Mouse (Mus musculus) forebrain, embryonic 12.5 days (tissue): ENCODE results near the gene Msi2. TPM values are rescaled to one million over a fixed set of nuclear protein-coding genes. Genes with fewer than 3 reads are reported as not detected.

Experiments
- ATAC-seq: fragments of 200-750 bp; cut with Nextera tagmentation; 2 replicates; pipeline ENCODE4 v1.8.0; 2017; ENCODE audit warnings: moderate TSS enrichment; ENCODE audit not compliant: low FRiP score
- H3K27ac ChIP-seq: fragments of 300-500 bp; sonication (generic); 2 replicates; pipeline ENCODE4 v1.5.1; 2016; ENCODE audit warnings: mild to moderate bottlenecking
- H3K27me3 ChIP-seq: fragments of 300-500 bp; sonication (generic); 2 replicates; pipeline ENCODE4 v1.6.1; 2016; ENCODE audit warnings: mild to moderate bottlenecking
- H3K36me3 ChIP-seq: fragments of 300-500 bp; sonication (generic); replicated peaks from 2 replicates; pipeline ENCODE4 v1.6.1; 2016; ENCODE audit warnings: mild to moderate bottlenecking
- H3K4me1 ChIP-seq: fragments of 300-500 bp; sonication (generic); 2 replicates; pipeline ENCODE4 v1.6.1; 2016
- H3K4me2 ChIP-seq: fragments of 300-500 bp; sonication (generic); 2 replicates; pipeline ENCODE4 v1.6.1; 2016; ENCODE audit warnings: mild to moderate bottlenecking, moderate library complexity
- H3K4me3 ChIP-seq: fragments of 300-500 bp; sonication (generic); replicated peaks from 2 replicates; pipeline ENCODE4 v1.5.1; 2016; ENCODE audit warnings: mild to moderate bottlenecking
- H3K9ac ChIP-seq: fragments of 300-500 bp; sonication (generic); 2 replicates; pipeline ENCODE4 v1.6.1; 2016; ENCODE audit warnings: mild to moderate bottlenecking
- H3K9me3 ChIP-seq: fragments of 300-500 bp; sonication (generic); 2 replicates; pipeline ENCODE4 v1.6.1; 2016
- WGBS: fragments of 180-500 bp; shearing (Covaris S2); methylation state at CpG from one replicate; pipeline ENCODE4 v1.1.7; 2016; 5-methylcytosine and 5-hydroxymethylcytosine counted together
- polyA plus RNA-seq: library from polyadenylated mRNA; unstranded; fragments of >200 nt; fragmentation: Nextera tagmentation; extraction: Ambion mirVana; gene quantifications from 2 replicates; pipeline ENCODE4 v1.2.1, GENCODE M21; 2016

Msi2 gene
- polyA plus RNA-seq, 1 experiment from 2014 or later: 35.8 TPM

DNA sequence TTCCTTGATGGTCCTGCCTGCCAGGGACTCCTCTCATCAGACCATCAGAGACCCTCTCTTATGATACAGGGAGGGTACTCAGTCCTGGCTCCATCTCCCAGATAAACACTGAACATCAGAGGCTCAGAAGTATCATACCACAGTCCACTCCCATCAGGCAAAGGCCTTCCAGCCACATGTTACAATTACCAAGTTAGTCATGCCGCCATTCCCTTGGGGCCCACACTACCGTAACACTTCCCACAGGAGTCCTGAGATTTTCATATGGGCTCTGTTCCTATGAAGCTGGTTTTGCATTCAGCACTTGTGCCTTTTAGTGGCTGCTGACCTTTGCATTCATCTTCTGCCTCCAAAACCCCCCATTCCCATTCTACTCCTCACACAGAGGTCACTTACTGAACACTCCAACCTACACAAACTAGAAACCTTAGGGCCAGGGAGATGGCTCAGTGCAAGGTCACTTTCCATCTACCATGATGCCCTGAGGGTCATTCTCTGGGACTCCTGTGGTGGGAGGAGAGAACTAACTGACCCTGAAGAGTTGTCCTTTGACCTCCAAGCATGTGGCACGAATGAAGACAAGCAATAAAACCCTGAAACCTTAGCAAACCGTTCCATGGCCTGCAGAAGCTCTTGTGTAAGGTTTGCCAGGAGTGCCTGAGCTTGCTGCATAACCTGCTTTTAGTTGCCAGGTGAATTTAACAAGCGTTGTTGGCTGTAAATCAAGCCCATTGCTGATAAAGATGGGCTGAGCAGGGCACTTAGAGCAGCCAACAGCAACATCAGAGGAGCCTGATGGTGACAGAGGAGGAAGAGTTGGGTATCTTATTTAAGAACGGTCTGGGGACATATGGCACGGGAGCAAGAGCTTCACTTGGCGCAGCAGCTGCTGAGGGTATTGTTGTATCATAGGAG, 323.0 kb downstream of the Msi2 start:
- Histone ChIP-seq H3K36me3 (peaks cover 18% of the 10 kb centered on the region), H3K9ac (no peak overlapping the region), H3K9me3 (no peaks in the 10 kb centered on the region), H3K4me3 (no peak overlapping the region), H3K4me2 (no peak overlapping the region), H3K27me3 (no peaks in the 10 kb centered on the region), H3K4me1 (peaks cover 62% of the 10 kb centered on the region), H3K27ac (peak overlapping the region; percentile 73)
- no peak for ATAC-seq
- 71% methylated on average over 8 of the region's 8 CpGs for WGBS

GRCm38 (mm10) chr11:88394341-88395075, 323.8 kb downstream of the Msi2 start:
- Histone ChIP-seq H3K27ac (peak overlapping the region; percentile 73), H3K4me1 (peaks cover 61% of the 10 kb centered on the region), H3K9me3 (no peaks in the 10 kb centered on the region), H3K4me2 (no peak overlapping the region), H3K4me3 (no peak overlapping the region), H3K27me3 (no peaks in the 10 kb centered on the region), H3K9ac (no peak overlapping the region), H3K36me3 (peaks cover 15% of the 10 kb centered on the region)
- 66% methylated on average over 19 of the region's 19 CpGs for WGBS
- ATAC-seq: peak; percentile 50; the same call in 1 of the 2 replicates

- WGBS: 94% methylated on average over 10 of the region's 10 CpGs
- ATAC-seq: no peak
- Histone ChIP-seq H3K9me3 (no peaks in the 10 kb centered on the region), H3K4me1 (peaks cover 56% of the 10 kb centered on the region), H3K27me3 (no peaks in the 10 kb centered on the region), H3K27ac (peak overlapping the region; percentile 25; the same call in 1 of the 2 replicates), H3K4me3 (no peak overlapping the region), H3K36me3 (peaks cover 15% of the 10 kb centered on the region), H3K4me2 (no peak overlapping the region), H3K9ac (no peak overlapping the region)
These were observed 325.6 kb downstream of the Msi2 start for GRCm38 (mm10) chr11:88392715-88393114.

- peaks cover 55% of the 10 kb centered on the region for H3K4me1 ChIP-seq
- no peak overlapping the region for H3K9ac ChIP-seq
- H3K9me3 ChIP-seq: no peaks in the 10 kb centered on the region
- peaks cover 15% of the 10 kb centered on the region for H3K36me3 ChIP-seq
- H3K4me2 ChIP-seq: no peak overlapping the region
- 76% methylated on average over 8 of the region's 8 CpGs for WGBS
- no peak for ATAC-seq
- H3K27me3 ChIP-seq: no peaks in the 10 kb centered on the region
- H3K4me3 ChIP-seq: no peak overlapping the region
- 0 out of 2 replicates have a peak overlapping the region, but pooled peaks have one; percentile 54 for H3K27ac ChIP-seq
These were observed 327.0 kb downstream of the Msi2 start for GRCm38 (mm10) chr11:88391181-88391814.

DNA sequence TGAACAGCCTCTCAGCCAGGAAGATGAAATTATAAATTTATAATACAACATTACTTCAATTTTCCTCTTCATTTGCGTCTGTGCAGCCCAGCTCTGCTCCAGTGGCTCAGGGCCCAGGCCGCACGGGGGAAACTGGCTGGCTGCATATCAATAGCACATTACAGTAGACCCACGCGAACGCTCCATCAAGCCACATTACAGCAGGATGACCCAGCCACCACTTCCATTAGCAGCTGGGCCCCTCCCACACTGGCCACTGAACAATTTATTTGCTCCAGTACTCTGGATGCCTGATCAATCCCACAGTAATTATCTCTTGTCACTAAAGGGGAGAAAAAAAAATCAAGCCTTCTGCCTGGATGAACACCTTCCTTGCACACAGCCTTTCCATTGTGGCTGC, 328.8 kb downstream of the Msi2 start:
- Histone ChIP-seq H3K9ac (no peak overlapping the region), H3K4me1 (peaks cover 38% of the 10 kb centered on the region), H3K4me2 (no peak overlapping the region), H3K9me3 (no peaks in the 10 kb centered on the region), H3K27me3 (no peaks in the 10 kb centered on the region), H3K4me3 (no peak overlapping the region), H3K27ac (peak overlapping the region; percentile 46; the same call in 1 of the 2 replicates), H3K36me3 (peaks cover 29% of the 10 kb centered on the region)
- ATAC-seq: peak; percentile 66
- 53% methylated on average over 6 of the region's 6 CpGs for WGBS

DNA sequence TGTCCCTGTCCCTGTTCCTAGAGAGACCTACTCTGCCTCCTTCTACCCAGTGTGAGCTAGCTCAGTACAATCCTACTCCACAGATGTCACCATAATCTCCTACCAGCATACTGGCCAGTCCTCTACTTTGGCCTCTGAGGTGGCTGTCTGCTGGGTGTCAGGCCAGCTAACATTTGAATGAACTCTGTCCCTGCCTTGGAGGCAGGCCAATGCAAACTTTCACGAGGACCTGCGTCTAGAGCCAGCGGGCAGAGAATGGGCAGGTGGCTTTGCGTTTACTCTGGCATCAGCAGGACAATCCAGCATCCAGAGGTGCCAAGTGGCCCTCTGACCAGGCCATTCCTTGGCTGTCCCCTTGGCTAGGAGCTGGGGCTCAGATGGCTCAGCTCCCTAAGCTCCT, 331.4 kb downstream of the Msi2 start:
- Histone ChIP-seq H3K4me1 (peaks cover 23% of the 10 kb centered on the region), H3K27ac (no peak overlapping the region), H3K9me3 (no peaks in the 10 kb centered on the region), H3K36me3 (peaks cover 19% of the 10 kb centered on the region), H3K4me2 (no peak overlapping the region), H3K27me3 (no peaks in the 10 kb centered on the region), H3K4me3 (no peak overlapping the region), H3K9ac (no peak overlapping the region)
- ATAC-seq: no peak
- 98% methylated on average over 4 of the region's 4 CpGs for WGBS

- Histone ChIP-seq H3K36me3 (peaks cover 23% of the 10 kb centered on the region), H3K4me3 (no peak overlapping the region), H3K4me2 (no peak overlapping the region), H3K4me1 (peaks cover 41% of the 10 kb centered on the region), H3K27me3 (no peaks in the 10 kb centered on the region), H3K27ac (peak overlapping the region; percentile 46; the same call in 1 of the 2 replicates), H3K9ac (no peak overlapping the region), H3K9me3 (no peaks in the 10 kb centered on the region)
- ATAC-seq: no peak
- WGBS: 87% methylated on average over 9 of the region's 9 CpGs
These were observed 335.9 kb downstream of the Msi2 start for GRCm38 (mm10) chr11:88382449-88382848.

DNA sequence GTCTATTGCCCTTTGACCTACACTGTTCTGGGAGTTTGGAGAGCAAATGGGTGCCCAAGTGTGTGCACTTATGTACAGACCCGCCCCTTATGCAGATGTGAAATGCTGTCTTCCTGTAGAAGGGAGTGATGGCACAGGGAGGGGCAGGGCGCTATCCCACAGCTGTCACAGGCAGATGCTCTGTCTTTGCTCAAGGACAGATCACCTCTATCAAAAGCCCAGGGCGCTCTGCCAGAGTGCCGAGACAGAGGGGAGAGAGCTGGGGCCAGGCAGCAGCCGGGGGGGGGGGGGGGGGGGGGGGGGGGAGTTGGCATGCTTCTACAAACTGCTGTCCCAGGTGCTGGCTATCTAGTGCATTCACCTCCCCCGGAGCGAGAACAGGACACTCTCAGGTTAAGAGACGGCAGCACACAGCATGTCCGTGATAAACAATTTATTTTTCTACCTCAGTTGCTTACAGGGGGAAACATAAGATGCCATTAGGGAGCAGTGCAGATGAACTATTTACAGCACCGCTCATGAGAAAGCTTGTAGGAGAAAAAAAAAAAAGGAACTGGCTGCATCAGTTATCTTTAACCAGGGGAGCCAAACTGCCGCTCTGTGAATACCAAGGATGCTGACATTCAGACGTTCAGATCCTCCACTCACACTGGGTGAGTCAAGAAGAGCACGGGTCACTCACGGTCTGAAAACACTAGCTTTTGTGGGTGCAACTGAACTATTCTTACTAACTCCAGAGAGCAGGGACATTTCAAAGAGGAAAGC, 337.0 kb downstream of the Msi2 start:
- Histone ChIP-seq H3K36me3 (peaks cover 31% of the 10 kb centered on the region), H3K4me1 (peaks cover 47% of the 10 kb centered on the region), H3K4me3 (no peak overlapping the region), H3K27me3 (no peaks in the 10 kb centered on the region), H3K4me2 (no peak overlapping the region), H3K27ac (peak overlapping the region; percentile 46; the same call in 1 of the 2 replicates), H3K9ac (no peak overlapping the region), H3K9me3 (no peaks in the 10 kb centered on the region)
- WGBS: 81% methylated on average over 11 of the region's 14 CpGs
- ATAC-seq: no peak

GRCm38 (mm10) chr11:88379635-88380034, 338.7 kb downstream of the Msi2 start:
- H3K4me1 ChIP-seq: peaks cover 59% of the 10 kb centered on the region

GRCm38 (mm10) chr11:88378686-88379339, 339.5 kb downstream of the Msi2 start:
- peaks cover 59% of the 10 kb centered on the region for H3K4me1 ChIP-seq
- peaks cover 16% of the 10 kb centered on the region for H3K36me3 ChIP-seq
- no peak overlapping the region for H3K4me2 ChIP-seq
- ATAC-seq: 0 out of 2 replicates have a peak, but pooled peaks have one; percentile 27
- H3K27ac ChIP-seq: peak overlapping the region; percentile 46
- 37% methylated on average over 9 of the region's 9 CpGs for WGBS
- no peak overlapping the region for H3K4me3 ChIP-seq
- no peaks in the 10 kb centered on the region for H3K9me3 ChIP-seq
- H3K27me3 ChIP-seq: no peaks in the 10 kb centered on the region
- H3K9ac ChIP-seq: no peak overlapping the region

More at GRCm38 (mm10) chr11:88379635-88380034, 338.7 kb downstream of the Msi2 start:
- no peak for ATAC-seq
- Histone ChIP-seq H3K4me3 (no peak overlapping the region), H3K27me3 (no peaks in the 10 kb centered on the region), H3K9me3 (no peaks in the 10 kb centered on the region), H3K4me2 (no peak overlapping the region), H3K27ac (peak overlapping the region; percentile 46; the same call in 1 of the 2 replicates), H3K9ac (no peak overlapping the region), H3K36me3 (peaks cover 17% of the 10 kb centered on the region)
- 71% methylated on average over 2 of the region's 2 CpGs for WGBS

- no peaks in the 10 kb centered on the region for H3K27me3 ChIP-seq
- no peak for ATAC-seq
- no peak overlapping the region for H3K4me3 ChIP-seq
- 89% methylated on average over 4 of the region's 4 CpGs for WGBS
- peaks cover 24% of the 10 kb centered on the region for H3K4me1 ChIP-seq
- peak overlapping the region; percentile 36; the same call in 1 of the 2 replicates for H3K27ac ChIP-seq
- no peaks in the 10 kb centered on the region for H3K9me3 ChIP-seq
- H3K36me3 ChIP-seq: peaks cover 16% of the 10 kb centered on the region
- H3K4me2 ChIP-seq: no peak overlapping the region
- H3K9ac ChIP-seq: no peak overlapping the region
These were observed 345.7 kb downstream of the Msi2 start for GRCm38 (mm10) chr11:88372589-88372988.
